Mouse (Mus musculus) gonadal fat pad, adult 2 months (tissue): ENCODE measurements around the gene Rasal3. TPM values are rescaled to one million over a fixed set of nuclear protein-coding genes. Genes with fewer than 3 reads are reported as not detected.
A peak's percentile ranks its signal among the peaks of the same experiment; 100 is the strongest.

ENCODE experiments used
- DNase-seq: peaks from one replicate; pipeline ENCODE4 v3.0.0-alpha.2; 2012; ENCODE audit warnings: low read depth
- polyA plus RNA-seq: library from polyadenylated mRNA; depleted of rRNA; stranded (reverse); fragments of >200 nt; gene quantifications from 2 replicates; pipeline ENCODE4 v1.2.3, GENCODE M21; 2012; rRNA removed

Gene Rasal3
- polyA plus RNA-seq, 1 experiment, result 2.3 TPM

DNA sequence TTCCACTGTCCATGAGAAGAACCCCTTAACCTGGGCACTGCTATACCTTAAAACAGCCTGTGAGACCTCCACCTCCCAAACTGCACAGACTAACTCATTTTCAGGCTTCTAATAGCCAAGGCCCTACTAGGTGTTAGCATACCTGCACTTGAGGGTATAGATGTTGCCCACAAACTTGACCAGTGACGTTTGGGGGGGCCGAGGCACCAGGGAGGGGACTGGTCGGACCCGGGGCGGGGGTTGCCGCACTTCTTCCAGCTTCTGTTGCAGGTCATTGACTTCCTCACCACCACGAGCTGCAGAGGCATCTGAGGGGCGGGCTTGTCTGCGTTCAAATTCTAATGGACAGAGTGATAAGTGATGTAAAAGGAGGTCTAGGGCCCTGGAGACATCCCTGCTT, 47.1 kb downstream of the Rasal3 start:
- no peak for DNase-seq

DNA sequence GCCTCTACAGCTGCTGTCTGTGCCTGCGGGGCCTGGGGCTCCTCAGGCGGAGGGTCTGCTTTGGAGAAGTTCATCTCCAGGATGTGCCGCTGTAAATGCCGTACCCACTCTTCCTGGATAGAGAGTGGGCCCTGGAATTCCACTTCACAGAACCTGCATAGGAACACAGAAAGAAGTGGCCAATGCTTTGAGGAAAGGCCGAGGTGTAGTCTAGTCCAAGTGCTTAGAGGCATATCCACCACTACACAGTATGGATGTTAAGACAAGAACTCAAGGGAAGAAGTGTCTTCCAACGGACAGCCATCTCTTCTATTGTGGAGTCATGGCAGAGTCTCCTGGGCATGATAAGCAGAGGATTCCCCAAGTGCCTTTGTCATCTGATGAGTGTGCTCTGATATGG, 48.4 kb downstream of the Rasal3 start:
- no peak for DNase-seq

GRCm38 (mm10) chr17:32354211-32354610, 49.2 kb downstream of the Rasal3 start:
- no peak for DNase-seq

GRCm38 (mm10) chr17:32353696-32354095, 49.7 kb downstream of the Rasal3 start:
- DNase-seq, result no peak

GRCm38 (mm10) chr17:32351726-32352125, 51.7 kb downstream of the Rasal3 start:
- DNase-seq, result no peak

DNA sequence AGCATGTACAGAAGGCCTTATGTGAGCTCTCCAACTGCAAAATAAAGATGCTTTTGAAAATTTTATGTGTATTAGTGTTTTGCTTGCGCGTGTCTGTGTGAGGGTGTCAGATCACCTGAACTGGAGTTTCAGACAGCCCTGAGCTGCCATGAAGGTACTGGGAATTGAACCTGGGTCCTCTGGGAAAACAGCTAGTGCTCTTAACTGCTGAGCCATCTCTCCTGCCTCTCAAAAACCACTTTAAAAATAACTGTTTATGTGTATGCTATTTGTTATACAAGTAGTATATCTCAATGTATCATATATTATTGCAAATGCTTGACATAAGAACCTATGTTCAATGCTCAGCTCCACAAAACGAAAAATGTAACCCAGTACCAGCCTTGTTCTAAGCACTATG, 52.1 kb downstream of the Rasal3 start:
- no peak for DNase-seq

GRCm38 (mm10) chr17:32350382-32350983, 52.9 kb downstream of the Rasal3 start, which contains the start of gene Akap8l:
Akap8l (minus strand) TSS chr17:32350607.
- DNase-seq, result peak; percentile 90

DNA sequence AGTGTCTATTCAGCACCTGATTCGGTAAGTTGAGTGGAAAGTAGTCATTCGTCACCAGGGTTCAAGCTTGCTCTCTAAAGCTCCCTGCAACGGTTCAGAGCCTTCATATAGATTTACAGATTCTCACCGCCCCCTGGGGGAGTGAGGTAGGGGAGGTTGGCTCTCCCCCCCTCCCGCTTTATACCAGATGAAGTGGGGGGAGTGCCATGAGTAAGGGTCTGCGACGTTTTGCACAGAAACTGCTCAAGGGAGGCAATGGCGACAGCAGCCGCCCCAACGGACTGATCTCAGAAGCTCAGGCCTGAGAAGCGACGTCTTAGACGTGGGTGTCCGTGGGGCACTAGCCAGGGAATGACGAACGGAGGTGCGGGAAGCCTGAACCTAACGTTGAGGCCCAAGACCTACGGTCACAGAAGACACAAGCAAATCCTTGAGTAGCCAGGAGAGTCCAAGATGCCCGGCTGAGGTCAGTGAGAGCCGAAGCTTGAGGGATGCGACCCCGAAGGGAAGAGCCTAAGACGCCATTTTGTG, 53.5 kb downstream of the Rasal3 start:
- DNase-seq, result no peak

DNA sequence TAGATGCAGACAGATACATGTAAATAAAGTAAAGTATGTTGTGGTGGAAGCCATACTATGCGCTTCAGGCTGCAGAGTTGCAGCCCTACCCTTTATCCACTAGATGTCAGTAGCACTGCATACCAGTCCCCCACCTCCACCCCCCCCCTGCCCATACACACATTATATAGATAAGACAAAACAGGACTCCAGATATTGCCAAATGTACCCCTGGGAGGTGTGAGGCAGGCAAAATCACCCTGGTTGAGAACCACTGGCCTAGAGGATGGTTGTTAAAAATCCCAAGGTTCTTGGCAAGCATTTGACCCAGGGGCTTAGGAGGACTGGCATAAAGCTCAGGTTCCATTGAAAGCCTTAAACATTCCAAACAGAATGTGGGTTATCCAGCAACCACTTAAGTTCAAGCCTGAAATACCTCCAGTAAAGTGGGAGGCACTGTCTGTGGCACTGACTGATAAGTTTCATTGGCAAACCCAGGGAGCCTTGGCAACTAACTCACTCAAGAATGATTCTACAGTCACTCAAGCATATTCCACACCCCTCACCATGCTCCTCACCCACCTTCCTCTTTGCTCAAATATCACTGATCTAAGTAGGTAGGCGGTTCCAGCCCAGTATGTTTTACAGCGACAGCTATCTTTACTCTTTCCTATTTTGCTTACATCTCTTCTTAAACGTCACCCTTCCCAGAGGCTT, 54.2 kb downstream of the Rasal3 start:
- DNase-seq, result no peak

DNA sequence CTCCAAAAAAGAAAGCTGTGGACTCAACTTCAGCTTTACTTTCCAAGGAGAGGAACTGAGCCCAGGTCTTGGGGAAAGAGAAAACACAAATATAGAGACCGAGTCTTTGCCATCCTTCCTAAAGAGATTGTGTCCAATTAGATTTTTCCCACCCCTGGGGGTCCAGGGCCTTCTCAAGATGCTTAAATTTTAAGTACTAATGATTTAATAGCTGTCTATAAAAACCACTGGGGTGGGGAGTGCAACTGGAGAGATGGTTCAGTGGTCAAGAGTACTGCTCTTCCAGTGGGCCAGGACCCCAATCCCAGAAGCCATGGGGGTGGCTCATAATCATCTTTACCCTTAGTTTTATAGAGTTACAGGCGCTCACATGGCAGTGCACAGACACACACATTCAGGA, 55.0 kb downstream of the Rasal3 start:
- DNase-seq, result no peak

DNA sequence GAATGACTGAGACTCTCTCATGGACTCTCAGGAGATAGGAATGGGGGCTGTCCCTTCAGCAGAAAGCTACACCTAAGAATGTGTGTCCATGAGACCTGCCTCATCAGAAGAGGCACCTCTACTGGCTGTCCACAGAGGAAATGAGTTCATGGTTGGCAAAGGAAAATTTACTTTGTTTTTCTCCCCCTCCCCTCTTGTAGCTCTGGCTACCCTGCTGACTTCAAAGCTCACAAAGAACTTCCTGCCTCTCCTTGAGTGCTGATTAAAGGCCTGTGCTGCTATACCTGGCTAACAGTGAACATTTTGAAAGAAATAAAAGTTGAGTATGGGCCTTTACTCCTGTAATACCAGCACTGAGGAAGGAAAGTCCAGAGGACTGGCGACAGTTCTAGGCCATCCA, 62.3 kb downstream of the Rasal3 start:
- no peak for DNase-seq

Other genes starting within 250 kb of the Rasal3 start
- 41.3 and 41.7 TPM in 2 replicates for gene Notch3, start 236.7 kb downstream of the Rasal3 start, polyA plus RNA-seq
- 2.6 and 4.1 TPM in 2 replicates for gene Ephx3, start 214.0 kb downstream of the Rasal3 start, polyA plus RNA-seq
- gene Brd4, start 118.9 kb downstream of the Rasal3 start, polyA plus RNA-seq, result 15.0 and 29.4 TPM in 2 replicates
- gene Akap8, start 82.3 kb downstream of the Rasal3 start, polyA plus RNA-seq, result 53.2 and 62.3 TPM in 2 replicates
- 114 TPM in 2 replicates for gene Akap8l, start 53.0 kb downstream of the Rasal3 start, polyA plus RNA-seq
- 22.8 and 32.6 TPM in 2 replicates for gene Wiz, start 14.1 kb downstream of the Rasal3 start, polyA plus RNA-seq
- gene Pglyrp2, start 20.6 kb upstream of the Rasal3 start, polyA plus RNA-seq, result 0.56 and 0.69 TPM in 2 replicates
- 0.96 and 2.3 TPM in 2 replicates for gene Cyp4f39, start 49.1 kb upstream of the Rasal3 start, polyA plus RNA-seq
- gene Cyp4f17, start 102.5 kb upstream of the Rasal3 start, polyA plus RNA-seq, result 19.5 and 25.7 TPM in 2 replicates
- gene Cyp4f16, start 133.0 kb upstream of the Rasal3 start, polyA plus RNA-seq, result 15.9 and 17.9 TPM in 2 replicates
- 0.07 TPM in 1 of 2 replicates, not detected in the other for gene Cyp4f37, start 217.7 kb upstream of the Rasal3 start, polyA plus RNA-seq